Mouse (Mus musculus) heart, postnatal 14 days (tissue): ENCODE measurements around the gene Vegfb. TPM values are rescaled to one million over a fixed set of nuclear protein-coding genes. Genes with fewer than 3 reads are reported as not detected.

Experiments
- DNase-seq, 2 experiments: peaks; one replicate each; pipeline ENCODE4 v3.0.0; 2021 to 2022
- intact Hi-C: fragments of 180-260 bp; cut with DNase I; formaldehyde crosslinking; loops from one replicate; pipeline ENCODE4 v1.15.1; 2025
- total RNA-seq, 2 experiments: library from RNA; stranded (reverse); gene quantifications; 2 replicates each; pipeline ENCODE4 v1.2.3; 2021

Gene Vegfb
- total RNA-seq, 2 experiments from 2014 or later: 307 to 309 TPM

DNA sequence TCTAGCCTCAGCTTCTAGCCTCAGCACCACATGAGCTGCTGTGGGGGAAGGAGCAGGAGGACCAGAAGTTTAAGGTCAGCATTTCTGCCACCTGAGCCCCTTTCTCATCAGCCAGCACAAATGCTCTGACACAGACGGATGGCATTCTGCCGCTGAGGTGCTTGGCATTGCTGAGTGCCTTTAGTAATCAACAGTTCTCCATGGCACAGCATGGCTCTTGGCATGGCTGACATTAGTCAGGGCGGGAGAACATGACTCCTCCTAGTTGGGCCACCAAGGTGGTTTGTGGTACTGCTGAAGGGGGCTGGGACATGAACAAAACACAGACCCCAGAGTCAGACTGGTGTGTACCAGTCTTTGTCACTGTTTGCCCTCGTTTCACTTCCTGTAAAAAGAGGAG is 39.3 kb downstream of the Vegfb start:
- DNase-seq: no peak

DNA sequence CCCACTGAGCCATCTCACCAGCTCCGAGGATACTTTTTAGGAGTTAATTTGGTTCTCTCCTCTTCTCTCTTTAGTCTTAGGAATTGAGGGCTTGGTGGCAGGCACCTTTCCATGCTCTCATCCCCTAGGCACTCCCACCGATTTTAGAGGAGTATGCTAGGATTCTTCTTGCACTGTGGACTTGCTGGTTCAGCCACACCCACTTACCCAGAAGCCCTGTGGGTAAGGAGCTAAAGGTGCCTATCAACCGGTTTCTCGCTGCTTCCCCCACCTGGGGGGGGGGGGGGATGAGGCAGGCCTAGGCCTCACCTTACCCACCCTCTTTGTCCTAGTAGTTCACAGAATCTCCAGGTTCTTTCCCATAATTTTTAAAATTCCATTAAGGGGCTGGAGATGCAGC is 39.7 kb downstream of the Vegfb start:
- intact Hi-C loops: loop anchor here (5.0 kb wide), 1 partner anchor 700 kb away; no protein-coding TSS in a partner anchor
- DNase-seq: no peak

More for the DNA sequence above, 39.3 kb downstream of the Vegfb start:
- intact Hi-C loops: loop anchor here (5.0 kb wide), 1 partner anchor 701 kb away; no protein-coding TSS in a partner anchor

DNA sequence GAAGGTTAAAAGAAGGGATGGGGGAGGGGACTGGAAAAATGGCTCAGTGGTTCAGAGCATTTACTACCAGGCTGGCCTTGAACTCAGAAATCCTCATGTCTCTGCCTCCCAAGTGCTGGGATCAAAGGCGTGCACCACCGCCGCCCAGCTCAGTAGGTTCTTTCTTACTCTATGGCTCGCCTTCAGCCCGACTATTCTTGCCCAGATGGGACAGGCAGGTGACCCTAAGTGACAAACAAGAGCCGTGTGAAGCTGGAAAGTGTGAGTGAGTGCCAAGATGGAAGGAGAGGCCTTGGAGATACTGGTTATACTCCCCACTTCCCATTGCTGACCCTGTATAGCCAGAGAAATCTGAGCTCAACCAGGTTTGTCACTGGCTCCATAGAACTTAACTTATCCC is 43.7 kb downstream of the Vegfb start:
- intact Hi-C loops: no loop called here
- DNase-seq: no peak

DNA sequence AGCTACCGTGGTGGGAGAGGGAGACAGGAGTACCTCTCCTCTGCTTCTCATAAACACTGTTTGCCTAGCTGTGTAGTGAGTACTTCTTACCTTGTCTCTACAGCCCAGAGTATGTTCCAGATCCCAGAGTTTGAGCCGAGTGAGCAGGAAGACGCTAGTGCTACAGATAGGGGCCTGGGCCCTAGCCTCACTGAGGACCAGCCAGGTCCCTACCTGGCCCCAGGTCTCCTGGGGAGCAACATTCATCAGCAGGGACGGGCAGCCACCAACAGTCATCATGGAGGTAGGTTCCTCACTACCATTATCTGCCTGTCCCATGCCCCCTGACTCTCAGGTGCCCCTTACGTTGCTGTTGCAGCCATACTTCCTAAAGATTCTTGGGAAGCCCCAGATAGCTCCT is 44.7 kb downstream of the Vegfb start:
- intact Hi-C loops: no loop called here
- DNase-seq: no peak

DNA sequence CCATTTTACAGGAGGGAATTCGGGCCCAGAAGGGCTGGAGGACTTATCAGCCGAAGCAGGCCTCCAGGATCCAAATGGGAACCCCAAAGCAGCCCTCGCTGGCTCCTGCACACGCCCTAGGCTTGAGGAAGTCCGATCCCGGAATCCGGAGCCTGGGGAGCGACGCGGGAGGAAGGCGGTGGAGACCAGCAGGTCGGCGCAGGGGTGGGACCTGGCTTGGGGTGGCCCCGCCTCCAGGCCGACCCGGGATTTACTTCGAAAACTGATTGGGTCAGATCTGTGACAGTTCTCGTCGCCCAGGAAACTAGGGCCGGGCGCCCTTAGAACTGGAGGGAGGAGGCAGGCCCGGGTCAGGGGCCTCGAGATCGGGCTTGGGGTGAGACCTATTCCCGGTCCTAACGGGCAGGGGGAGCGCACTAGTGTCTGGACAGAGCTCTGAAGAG is 45.2 kb downstream of the Vegfb start, which contains the start of gene Gpr137:
Gpr137 (minus strand) TSS at position 232 of the 443 bp plus-strand sequence.
- intact Hi-C loops: no loop called here

DNA sequence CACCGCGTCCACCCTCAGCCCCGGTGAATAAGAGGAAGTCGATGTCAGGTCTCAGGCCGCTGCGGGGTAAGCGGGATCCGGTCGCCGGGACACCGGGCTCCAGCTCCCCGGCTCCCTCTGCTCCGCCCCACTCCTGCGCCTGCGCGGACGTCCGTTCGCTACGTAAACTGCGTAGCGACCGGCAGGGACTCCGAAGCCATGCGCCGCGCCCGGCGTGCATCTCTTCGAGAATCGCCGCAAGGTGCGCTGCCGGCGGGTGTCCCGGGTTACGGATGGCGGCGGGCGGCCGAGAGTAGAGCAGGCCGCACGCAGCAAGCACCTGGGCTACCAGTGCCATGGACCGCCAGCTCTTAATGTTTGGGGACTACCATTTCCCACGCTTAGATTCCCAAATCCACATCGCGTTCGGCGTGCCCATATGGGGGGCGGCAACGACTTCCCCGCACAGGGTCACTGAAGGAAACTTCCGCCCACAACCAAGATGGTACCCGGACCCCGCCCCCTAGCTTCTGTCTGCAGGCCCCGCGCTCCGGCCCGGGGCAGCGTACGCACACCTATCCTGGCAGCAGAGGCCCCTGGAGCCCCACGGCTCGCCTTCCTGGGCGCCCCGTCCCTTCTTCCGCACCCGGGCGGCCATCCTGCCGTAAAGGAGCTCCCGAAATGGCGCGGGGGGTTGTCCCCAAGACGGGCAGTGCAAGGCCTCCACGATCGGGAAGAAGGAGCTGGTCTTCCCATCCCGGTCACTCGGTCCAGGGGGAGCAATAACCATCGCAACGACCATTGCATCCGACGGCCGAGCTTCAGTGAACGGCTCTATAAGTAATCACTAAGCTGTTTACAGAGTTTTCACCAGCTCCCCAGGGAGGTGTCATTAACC is 45.8 kb downstream of the Vegfb start, which contains the start of gene Bad:
Bad (plus strand) TSS at position 490 of the 877 bp plus-strand sequence.
- DNase-seq: peak; percentile 97 to 99
- intact Hi-C loops: loop anchor here (2.0 kb wide), 1 partner anchor 17 kb away; the partner anchor contains the start of gene Catsperz

More for the DNA sequence above, 45.2 kb downstream of the Vegfb start, which contains the start of gene Gpr137:
- peak; percentile 94 to 95 for DNase-seq

GRCm38 (mm10) chr19:6940396-6941351 is 46.8 kb downstream of the Vegfb start:
- intact Hi-C loops: loop anchor here (2.0 kb wide), 1 partner anchor 16 kb away; the partner anchor contains the start of gene Catsperz
- no peak for DNase-seq

DNA sequence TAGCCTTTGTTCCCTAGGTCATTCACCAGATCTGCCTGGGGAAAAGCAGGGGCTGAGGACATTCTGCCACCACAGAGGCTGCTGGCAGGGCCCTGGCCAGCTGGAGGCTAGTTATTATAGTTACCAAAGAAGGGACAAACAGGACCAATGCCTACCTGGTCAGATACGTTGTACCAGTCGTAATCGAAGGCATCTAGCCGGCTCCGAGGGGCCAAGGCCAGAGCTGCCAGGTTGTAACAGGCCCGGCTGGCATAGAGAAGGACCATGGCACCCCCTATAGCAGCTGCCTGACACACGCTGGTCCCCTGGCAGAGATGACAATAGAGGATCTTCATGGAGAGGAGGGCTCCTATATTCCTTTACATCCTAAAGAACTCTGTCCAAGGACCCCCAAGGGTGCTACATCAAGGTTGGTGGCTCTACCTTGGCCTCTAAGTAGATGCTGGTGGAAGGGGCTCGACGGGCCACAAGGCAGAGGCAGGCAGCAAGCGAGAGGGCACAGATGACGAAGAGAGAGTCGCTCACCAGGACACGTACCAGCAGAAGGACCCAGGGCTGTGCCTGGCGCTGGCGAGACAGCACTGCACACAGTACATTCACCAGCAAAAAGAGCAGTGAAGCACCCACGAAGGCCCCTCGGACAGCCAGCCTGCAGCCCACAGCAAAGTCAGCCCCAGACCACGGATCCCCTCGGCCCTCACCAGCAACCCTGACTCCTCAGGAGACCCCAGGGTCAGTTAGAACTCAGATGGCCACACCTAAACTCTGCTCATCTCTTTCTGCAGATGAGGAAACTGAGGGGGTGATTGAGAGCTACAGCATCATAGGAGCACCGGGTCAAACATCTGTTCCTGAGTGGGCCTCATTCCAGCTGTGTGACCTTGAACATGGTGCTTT is 48.1 kb downstream of the Vegfb start:
- intact Hi-C loops: loop anchor here (2.0 kb wide), 1 partner anchor 15 kb away; the partner anchor contains the start of gene Catsperz

GRCm38 (mm10) chr19:6937541-6938465 is 49.6 kb downstream of the Vegfb start:
- peak in 1 of 2 experiments; percentile 42 for DNase-seq

More for the DNA sequence above, 48.1 kb downstream of the Vegfb start:
- DNase-seq: no peak

GRCm38 (mm10) chr19:6936299-6936698 is 51.2 kb downstream of the Vegfb start:
- intact Hi-C loops: no loop called here

More at GRCm38 (mm10) chr19:6937541-6938465, 49.6 kb downstream of the Vegfb start:
- intact Hi-C loops: no loop called here

GRCm38 (mm10) chr19:6934195-6934977 is 53.1 kb downstream of the Vegfb start, which contains the start of gene Kcnk4:
Kcnk4 (minus strand) TSS chr19:6934515.
- intact Hi-C loops: no loop called here
- no peak for DNase-seq

More at GRCm38 (mm10) chr19:6936299-6936698, 51.2 kb downstream of the Vegfb start:
- no peak for DNase-seq

DNA sequence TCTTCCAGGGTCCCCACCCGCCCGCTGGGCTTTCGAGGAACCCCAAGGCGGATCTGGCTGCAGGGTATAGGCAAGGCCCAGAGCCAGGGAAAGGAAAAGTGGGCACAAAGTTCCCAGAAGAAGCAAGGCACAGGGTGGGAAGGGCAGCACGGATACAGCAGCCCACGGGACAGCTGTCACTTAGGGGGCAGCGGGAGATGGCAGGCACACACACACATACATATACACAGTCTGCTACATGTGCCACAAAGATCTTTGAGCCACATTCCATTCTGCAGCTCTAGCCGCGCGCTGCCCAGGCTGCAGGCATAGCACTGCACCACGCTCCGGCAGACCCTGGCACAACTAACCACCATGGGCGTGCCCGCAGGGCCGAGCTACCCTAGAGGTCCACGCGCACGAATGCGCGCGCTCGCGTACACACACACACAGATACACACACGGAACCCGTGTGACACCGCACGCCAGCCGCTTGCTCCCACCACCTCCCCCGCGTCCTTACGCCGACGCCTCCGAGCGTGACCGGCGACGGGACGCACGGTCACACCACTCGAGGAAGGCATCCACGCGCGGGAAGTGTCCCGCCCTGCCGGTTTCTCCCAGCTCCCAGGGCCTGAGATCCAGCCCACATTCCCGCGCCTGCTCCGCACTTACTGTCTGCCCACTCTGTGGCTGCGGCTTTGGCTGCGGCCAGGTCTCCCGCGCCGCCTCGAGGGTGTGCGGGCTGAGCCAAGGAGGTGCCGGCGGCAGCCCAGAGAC is 53.8 kb downstream of the Vegfb start:
- peak in 1 of 2 experiments; percentile 46 for DNase-seq
- intact Hi-C loops: no loop called here

DNA sequence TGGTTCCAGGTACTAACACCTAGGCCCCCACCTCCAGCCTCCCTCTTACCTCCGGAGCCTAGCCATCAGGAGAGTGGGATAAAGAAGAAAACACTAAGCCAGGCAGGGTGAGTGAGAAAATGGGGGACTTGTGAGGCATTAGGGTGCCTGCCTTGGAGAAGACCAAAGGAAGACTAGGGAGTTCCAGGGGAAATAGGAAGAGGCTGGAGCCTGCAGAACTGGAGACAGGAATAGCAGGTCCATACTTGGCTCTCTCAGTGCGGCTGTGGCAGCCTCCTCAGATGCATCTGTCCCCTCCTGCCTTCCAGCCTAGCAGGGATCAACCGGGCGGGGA is 54.4 kb downstream of the Vegfb start:
- intact Hi-C loops: no loop called here
- no peak for DNase-seq
